Mouse (Mus musculus): ENCODE results near the gene Far1.

- TF ChIP-seq CTCF (IDR thresholded peaks at IDR 0.05; ENCODE audit: insufficient read depth, low read depth, low read length): no peak
- TF ChIP-seq POLR2A (IDR thresholded peaks at IDR 0.05; ENCODE audit: insufficient read depth, low read depth, low read length): no peak
These were observed 80.7 kb downstream of the Far1 start for GRCm38 (mm10) chr7:113594363-113594762.

All from olfactory bulb, adult 2 months (tissue).